Comparison of ENCODE assay signal across 8 mouse cellular contexts in genomic region chr2:163122319-163122718, GRCm38 (mm10). TPM values are rescaled to one million over a fixed set of nuclear protein-coding genes. Genes with fewer than 3 reads are reported as not detected.
DNase-seq lines count a peak whose midpoint lies in the region; ATAC-seq lines count a peak whose summit lies in the region.

No protein-coding gene starts in this region.

- 15% methylated on average over 9 of the region's 9 CpGs for WGBS in hindbrain, embryonic 16.5 days
- 18% methylated on average over 9 of the region's 9 CpGs for WGBS in liver, embryonic 11.5 days
- WGBS in neural tube, embryonic 12.5 days, result 22% methylated on average over 9 of the region's 9 CpGs

- H3K4me1 ChIP-seq in hindbrain, embryonic 16.5 days (ENCODE audit: control insufficient read depth, insufficient read depth, low read depth, low read length), result peaks cover 4% of the 10 kb centered on the region; the same call in 1 of the 2 replicates
- H3K4me1 ChIP-seq in liver, embryonic 11.5 days (replicated peaks; ENCODE audit: control insufficient read depth, insufficient read depth, low read length), result no peaks in the 10 kb centered on the region
- peaks cover 11% of the 10 kb centered on the region for H3K4me1 ChIP-seq in neural tube, embryonic 12.5 days

- H3K9ac ChIP-seq in hindbrain, embryonic 16.5 days (ENCODE audit: low read depth, low read length), result no peak overlapping the region
- H3K9ac ChIP-seq in liver, embryonic 11.5 days (ENCODE audit: low read depth, low read length), result no peak overlapping the region
- H3K9ac ChIP-seq in neural tube, embryonic 12.5 days, result no peak overlapping the region

- no peaks in the 10 kb centered on the region for H3K36me3 ChIP-seq in hindbrain, embryonic 16.5 days (ENCODE audit: control insufficient read depth, insufficient read depth, low read length)
- H3K36me3 ChIP-seq in liver, embryonic 11.5 days (ENCODE audit: control insufficient read depth, insufficient read depth, low read length), result no peaks in the 10 kb centered on the region
- no peaks in the 10 kb centered on the region for H3K36me3 ChIP-seq in neural tube, embryonic 12.5 days

- ATAC-seq in hindbrain, embryonic 16.5 days, result peak; percentile 94
- ATAC-seq in liver, embryonic 11.5 days (replicated peaks; ENCODE audit: low FRiP score), result peak; percentile 81
- peak; percentile 94 for ATAC-seq in neural tube, embryonic 12.5 days (ENCODE audit: low FRiP score, low read depth)

- intact Hi-C loops in gastrocnemius, postnatal 14 days (cut with DNase I; ENCODE audit: low total_unique reads), result no loop called here

- peak overlapping the region; percentile 29 for H3K4me2 ChIP-seq in hindbrain, embryonic 16.5 days (ENCODE audit: low read length)
- H3K4me2 ChIP-seq in liver, embryonic 11.5 days, result peak overlapping the region; percentile 49
- peak overlapping the region; percentile 40 for H3K4me2 ChIP-seq in neural tube, embryonic 12.5 days (replicated peaks)

- 0 out of 2 replicates have a peak overlapping the region, but pooled peaks have one; percentile 4 for H3K4me3 ChIP-seq in hindbrain, embryonic 16.5 days (ENCODE audit: low read length)
- no peak overlapping the region for H3K4me3 ChIP-seq in liver, embryonic 11.5 days (ENCODE audit: low read depth, low read length)
- H3K4me3 ChIP-seq in neural tube, embryonic 12.5 days, result no peak overlapping the region

- no peaks in the 10 kb centered on the region; the same call in none of the 2 replicates for H3K27me3 ChIP-seq in hindbrain, embryonic 16.5 days (replicated peaks; ENCODE audit: control insufficient read depth, insufficient read depth, low read length)
- peaks cover 9% of the 10 kb centered on the region for H3K27me3 ChIP-seq in liver, embryonic 11.5 days (replicated peaks; ENCODE audit: control insufficient read depth, insufficient read depth, low read length)
- H3K27me3 ChIP-seq in neural tube, embryonic 12.5 days (replicated peaks), result peaks cover 6% of the 10 kb centered on the region; the same call in 1 of the 2 replicates

- DNase-seq in cerebellum, adult 9-11 months, result peak; percentile 5
- DNase-seq in cerebellum, adult 8-10 months, result no peak
- peak; percentile 56 for DNase-seq in adrenal gland, postnatal 25 days
- DNase-seq in gastrocnemius, postnatal 14 days, result peak; percentile 55
- DNase-seq in liver, embryonic 11.5 days (ENCODE audit: low spot score), result no peak
- DNase-seq in layer of hippocampus, postnatal 25 days (ENCODE audit: extremely low spot score in 1 of 2, low spot score in 1 of 2), result no peak

- peaks cover under 1% of the 10 kb centered on the region; the same call in 1 of the 2 replicates for H3K9me3 ChIP-seq in hindbrain, embryonic 16.5 days (ENCODE audit: control insufficient read depth, low read length)
- no peaks in the 10 kb centered on the region for H3K9me3 ChIP-seq in liver, embryonic 11.5 days (ENCODE audit: control insufficient read depth, low read length)
- H3K9me3 ChIP-seq in neural tube, embryonic 12.5 days, result 0 out of 2 replicates have a peak, but pooled peaks cover 1% of the 10 kb centered on the region

- H3K27ac ChIP-seq in hindbrain, embryonic 16.5 days (ENCODE audit: low read depth, low read length), result no peak overlapping the region
- H3K27ac ChIP-seq in liver, embryonic 11.5 days (ENCODE audit: low read depth, low read length), result no peak overlapping the region
- no peak overlapping the region for H3K27ac ChIP-seq in neural tube, embryonic 12.5 days

RNA-seq across cellular contexts. Expression of gene Gtsf1l, which starts 34.7 kb away (rescaled TPM):
- not detected in 2 replicates for total RNA-seq in adrenal gland, postnatal 25 days (2021)
- not detected for total RNA-seq in gastrocnemius, postnatal 14 days (2021)
- polyA plus RNA-seq in hindbrain, embryonic 16.5 days (2015; fragmentation: Nextera tagmentation; extraction: Ambion mirVana), result 0.40 TPM in 1 of 2 replicates, not detected in the other
- polyA plus RNA-seq in liver, embryonic 11.5 days (2014; fragmentation: Nextera tagmentation; extraction: Ambion mirVana), result not detected in 2 replicates
- polyA plus RNA-seq in neural tube, embryonic 12.5 days (2016; fragmentation: Nextera tagmentation; extraction: Ambion mirVana), result not detected in 2 replicates
- not detected for total RNA-seq in layer of hippocampus, postnatal 25 days (2021)

Comparison
In these comparisons a context has a peak if more than half of its experiments do, and no peak if none do; other contexts are left out.
1. DNase-seq: peak in cerebellum, adult 9-11 months (single experiment), adrenal gland, postnatal 25 days (single experiment) and gastrocnemius, postnatal 14 days (single experiment); none in cerebellum, adult 8-10 months (single experiment), liver, embryonic 11.5 days (single experiment) and layer of hippocampus, postnatal 25 days (0 of 2).
2. Peak in every context shown above with its lines, with median percentiles within 50 percentile points of each other: ATAC-seq and H3K4me2 ChIP-seq.